Mouse (Mus musculus): Measurements from ENCODE around the gene Mast4.

- TF ChIP-seq CTCF (IDR thresholded peaks at IDR 0.05; ENCODE audit: borderline replicate concordance, insufficient read depth, low read length) (no peak), POLR2A (IDR thresholded peaks at IDR 0.05; ENCODE audit: low read depth, low read length) (no peak)
These were observed 439.7 kb downstream of the Mast4 start for GRCm38 (mm10) chr13:102894287-102895234.
